Mouse (Mus musculus): Measurements from ENCODE around the gene Gm21985. TPM values are rescaled to one million over a fixed set of nuclear protein-coding genes. Genes with fewer than 3 reads are reported as not detected.
"Not testable (repeated sequence)": the region's sequence is repeated elsewhere in the genome, so short reads cannot be mapped to it uniquely, and the experiment has no call there.

The Gm21985 gene
- polyA plus RNA-seq, 1 experiment, result not detected

DNA sequence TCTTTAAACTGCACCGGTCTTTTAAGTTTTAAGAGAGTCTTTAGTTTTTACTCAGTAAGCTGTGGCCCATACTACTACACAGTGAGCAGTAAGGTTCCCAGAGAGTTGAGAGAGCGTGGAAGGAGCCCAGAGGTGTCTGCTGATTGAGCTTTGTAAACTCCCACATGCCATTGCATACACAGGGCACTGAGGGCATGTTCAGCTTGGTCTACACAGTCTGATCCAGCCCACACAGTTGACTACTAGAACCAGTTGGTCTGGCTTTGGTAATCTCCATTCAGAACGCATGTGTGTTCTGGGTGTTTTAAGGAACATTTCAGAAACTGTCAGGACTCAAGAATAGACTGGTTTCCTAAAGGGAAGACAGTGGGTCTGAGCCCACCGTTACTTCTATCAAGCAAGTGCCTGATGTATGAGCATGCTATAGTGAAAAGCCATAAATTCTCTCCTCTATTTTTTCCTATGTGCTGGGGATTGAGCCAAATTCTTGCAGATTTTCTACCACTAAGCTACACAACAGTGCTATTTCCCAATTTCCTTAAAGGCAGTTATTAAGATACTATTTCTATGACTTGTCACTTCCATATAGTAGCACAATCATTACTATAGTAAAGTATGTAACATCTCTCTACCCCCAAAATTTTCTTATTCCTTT is 125.4 kb downstream of the Gm21985 start:
- H3K4me3 ChIP-seq (ENCODE audit: low read depth, low read length), result no peak overlapping the region
- H3K4me1 ChIP-seq (ENCODE audit: control insufficient read depth, insufficient read depth, insufficient read length, low read length), result peaks cover under 1% of the 10 kb centered on the region; the same call in 1 of the 2 replicates
- H3K27me3 ChIP-seq (ENCODE audit: control insufficient read depth, insufficient read depth, low read length), result no peaks in the 10 kb centered on the region
- WGBS, result 88% methylated on average over 4 of the region's 4 CpGs
- H3K27ac ChIP-seq (ENCODE audit: insufficient read depth, low read depth, low read length), result no peak overlapping the region
- H3K36me3 ChIP-seq (ENCODE audit: control insufficient read depth, insufficient read depth, low read length), result no peaks in the 10 kb centered on the region
- no peak for TF ChIP-seq CTCF (IDR thresholded peaks at IDR 0.05; ENCODE audit: extremely low read depth, insufficient read length, insufficient replicate concordance, low read depth, low read length)
- TF ChIP-seq POLR2A (IDR thresholded peaks at IDR 0.05; ENCODE audit: low read depth, low read length), result no peak

DNA sequence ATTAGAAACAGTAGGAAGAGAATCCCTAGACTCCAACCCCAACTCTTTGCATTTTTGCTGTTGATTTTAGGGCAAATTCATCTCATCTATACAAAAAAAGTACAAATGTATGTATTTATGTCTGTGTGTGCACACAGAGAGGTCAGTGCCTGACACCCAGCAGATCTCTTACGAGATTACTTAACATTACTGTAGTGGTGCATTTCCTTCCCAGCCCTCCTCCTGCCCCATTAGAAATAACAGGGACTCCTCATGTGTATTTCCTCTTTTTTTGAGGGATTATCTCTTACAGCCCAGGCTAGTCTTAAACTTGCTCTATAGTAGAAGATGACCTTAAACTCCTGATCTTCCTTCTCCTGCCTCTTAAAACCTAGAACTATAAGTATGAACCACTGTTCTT is 126.6 kb downstream of the Gm21985 start:
- 76% methylated on average over 1 of the region's 1 CpGs for WGBS

DNA sequence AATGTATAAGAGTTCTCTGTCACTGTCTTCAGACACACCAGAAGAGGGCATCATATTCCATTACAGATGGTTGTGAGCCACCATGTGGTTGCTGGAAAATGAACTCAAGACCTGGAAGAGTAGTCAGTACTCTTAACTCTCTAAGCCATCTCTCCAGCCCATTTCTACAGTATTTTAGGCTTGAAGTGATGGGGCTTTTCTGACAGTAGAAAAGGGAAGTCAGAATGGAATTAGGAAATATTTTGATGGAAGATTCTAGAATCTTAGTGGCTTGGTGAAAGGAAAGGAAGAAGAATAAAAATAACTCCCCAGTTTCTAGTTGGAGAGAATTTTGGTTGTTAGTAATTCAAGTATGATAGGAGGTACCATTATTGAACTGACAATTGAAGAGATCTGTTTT is 127.8 kb downstream of the Gm21985 start:
- H3K4me3 ChIP-seq (ENCODE audit: low read depth, low read length), result no peak overlapping the region
- TF ChIP-seq POLR2A (IDR thresholded peaks at IDR 0.05; ENCODE audit: low read depth, low read length) (no peak), CTCF (IDR thresholded peaks at IDR 0.05; ENCODE audit: extremely low read depth, insufficient read length, insufficient replicate concordance, low read depth, low read length) (no peak)
- H3K4me1 ChIP-seq (ENCODE audit: control insufficient read depth, insufficient read depth, insufficient read length, low read length), result peaks cover 3% of the 10 kb centered on the region; the same call in 1 of the 2 replicates
- no peaks in the 10 kb centered on the region for H3K27me3 ChIP-seq (ENCODE audit: control insufficient read depth, insufficient read depth, low read length)
- H3K36me3 ChIP-seq (ENCODE audit: control insufficient read depth, insufficient read depth, low read length), result no peaks in the 10 kb centered on the region
- no peak overlapping the region for H3K27ac ChIP-seq (ENCODE audit: insufficient read depth, low read depth, low read length)

More for the DNA sequence above, 126.6 kb downstream of the Gm21985 start:
- no peaks in the 10 kb centered on the region for H3K27me3 ChIP-seq (ENCODE audit: control insufficient read depth, insufficient read depth, low read length)
- no peak overlapping the region for H3K4me3 ChIP-seq (ENCODE audit: low read depth, low read length)
- TF ChIP-seq CTCF (IDR thresholded peaks at IDR 0.05; ENCODE audit: extremely low read depth, insufficient read length, insufficient replicate concordance, low read depth, low read length), result no peak
- H3K27ac ChIP-seq (ENCODE audit: insufficient read depth, low read depth, low read length), result no peak overlapping the region
- no peaks in the 10 kb centered on the region for H3K36me3 ChIP-seq (ENCODE audit: control insufficient read depth, insufficient read depth, low read length)
- H3K4me1 ChIP-seq (ENCODE audit: control insufficient read depth, insufficient read depth, insufficient read length, low read length), result peaks cover 3% of the 10 kb centered on the region; the same call in 1 of the 2 replicates

DNA sequence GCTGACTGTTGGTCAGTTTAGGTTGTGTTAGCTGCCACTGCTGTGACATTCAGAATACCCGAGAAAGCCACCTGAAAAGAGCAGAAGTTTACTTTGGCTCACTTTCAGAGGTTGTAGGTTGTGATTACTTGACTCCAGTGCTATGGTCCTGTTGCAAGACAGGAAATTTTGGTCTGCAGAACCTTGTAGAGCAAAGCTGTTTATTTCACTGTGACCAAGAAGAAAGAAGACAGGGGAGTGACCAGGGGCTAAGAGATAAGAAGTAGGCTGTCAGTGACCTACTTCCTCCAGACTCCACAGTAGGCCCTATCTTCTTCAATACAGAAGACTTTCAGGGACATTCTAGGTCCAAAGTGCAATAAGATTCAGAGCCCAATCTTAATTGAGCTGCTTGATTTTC is 130.5 kb downstream of the Gm21985 start:
- no peak for TF ChIP-seq CTCF (IDR thresholded peaks at IDR 0.05; ENCODE audit: extremely low read depth, insufficient read length, insufficient replicate concordance, low read depth, low read length)
- TF ChIP-seq POLR2A (IDR thresholded peaks at IDR 0.05; ENCODE audit: low read depth, low read length), result no peak
- H3K27ac ChIP-seq (ENCODE audit: insufficient read depth, low read depth, low read length), result no peak overlapping the region
- 12% methylated on average over 1 of the region's 1 CpGs for WGBS
- H3K27me3 ChIP-seq (ENCODE audit: control insufficient read depth, insufficient read depth, low read length), result no peaks in the 10 kb centered on the region
- H3K4me3 ChIP-seq (ENCODE audit: low read depth, low read length), result no peak overlapping the region
- H3K36me3 ChIP-seq (ENCODE audit: control insufficient read depth, insufficient read depth, low read length), result no peaks in the 10 kb centered on the region
- H3K4me1 ChIP-seq (ENCODE audit: control insufficient read depth, insufficient read depth, insufficient read length, low read length), result peaks cover 3% of the 10 kb centered on the region; the same call in 1 of the 2 replicates

DNA sequence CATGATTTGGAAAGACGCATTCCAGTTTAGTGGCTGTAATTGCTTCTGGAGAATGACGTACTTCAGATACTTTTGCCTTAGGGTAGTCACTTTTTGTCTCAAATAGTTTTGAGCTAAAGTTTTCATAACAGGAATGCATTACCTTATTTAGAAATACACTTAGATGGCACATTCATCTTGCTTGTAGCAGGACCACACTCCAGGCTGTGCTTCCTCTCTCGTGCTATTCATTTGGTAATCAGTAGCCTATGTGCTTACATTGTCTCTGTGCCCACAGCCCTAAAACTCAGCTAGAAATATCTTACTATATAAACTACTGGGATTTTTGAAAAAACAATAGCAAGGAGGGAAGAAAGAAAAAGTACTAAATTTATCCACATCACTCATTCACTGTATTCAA is 140.9 kb downstream of the Gm21985 start:
- Histone ChIP-seq H3K27ac (ENCODE audit: insufficient read depth, low read depth, low read length) (no peak overlapping the region), H3K4me1 (ENCODE audit: control insufficient read depth, insufficient read depth, insufficient read length, low read length) (no peaks in the 10 kb centered on the region), H3K4me3 (ENCODE audit: low read depth, low read length) (no peak overlapping the region), H3K36me3 (ENCODE audit: control insufficient read depth, insufficient read depth, low read length) (peaks cover 18% of the 10 kb centered on the region), H3K27me3 (ENCODE audit: control insufficient read depth, insufficient read depth, low read length) (no peaks in the 10 kb centered on the region)
- no peak for TF ChIP-seq CTCF (IDR thresholded peaks at IDR 0.05; ENCODE audit: extremely low read depth, insufficient read length, insufficient replicate concordance, low read depth, low read length)
- TF ChIP-seq POLR2A (IDR thresholded peaks at IDR 0.05; ENCODE audit: low read depth, low read length), result no peak
- WGBS, result 87% methylated on average over 3 of the region's 3 CpGs

DNA sequence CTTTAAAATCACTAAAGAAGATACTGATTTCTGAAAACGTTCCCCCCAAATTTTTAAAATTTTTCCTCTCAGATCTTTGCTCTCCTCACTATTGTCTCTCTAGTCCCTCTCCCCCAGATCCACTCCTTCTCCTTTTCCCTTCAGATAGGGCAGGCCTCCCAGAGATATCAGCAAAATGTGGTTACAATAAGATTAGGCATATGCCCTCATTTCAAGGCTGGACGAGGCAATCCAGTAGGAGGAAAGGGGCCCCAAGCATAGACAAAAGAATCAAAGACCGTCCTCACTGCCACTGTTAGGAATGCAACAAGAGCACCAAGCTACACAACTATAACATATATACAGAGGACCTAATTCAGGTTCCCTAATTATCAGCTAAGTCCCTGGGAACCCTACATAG is 159.2 kb downstream of the Gm21985 start:
- Histone ChIP-seq H3K4me3 (ENCODE audit: low read depth, low read length) (no peak overlapping the region), H3K27ac (ENCODE audit: insufficient read depth, low read depth, low read length) (no peak overlapping the region), H3K4me1 (ENCODE audit: control insufficient read depth, insufficient read depth, insufficient read length, low read length) (no peaks in the 10 kb centered on the region), H3K36me3 (ENCODE audit: control insufficient read depth, insufficient read depth, low read length) (no peaks in the 10 kb centered on the region), H3K27me3 (ENCODE audit: control insufficient read depth, insufficient read depth, low read length) (no peaks in the 10 kb centered on the region)
- 52% methylated on average over 3 of the region's 3 CpGs for WGBS
- TF ChIP-seq POLR2A (IDR thresholded peaks at IDR 0.05; ENCODE audit: low read depth, low read length), result no peak
- no peak for TF ChIP-seq CTCF (IDR thresholded peaks at IDR 0.05; ENCODE audit: extremely low read depth, insufficient read length, insufficient replicate concordance, low read depth, low read length)

DNA sequence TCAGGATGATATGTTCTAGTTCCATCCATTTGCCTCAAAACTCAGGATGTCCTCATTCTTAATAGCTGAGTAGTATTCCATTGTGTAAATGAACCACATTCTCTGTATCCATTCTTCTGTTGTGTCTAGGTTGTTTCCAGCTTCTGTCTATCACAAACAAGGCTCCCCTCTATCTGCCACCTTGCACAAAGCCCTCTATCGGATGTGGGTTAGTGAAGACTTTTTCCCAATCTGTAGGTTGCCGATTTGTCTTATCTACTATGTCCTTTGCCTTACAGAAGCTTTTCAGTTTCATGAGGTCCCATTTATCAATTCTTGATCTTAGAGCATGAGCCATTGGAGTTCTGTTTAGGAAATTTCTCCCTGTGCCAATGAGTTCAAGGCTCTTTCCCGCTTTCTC is 162.4 kb downstream of the Gm21985 start:
- WGBS, result 82% methylated on average over 3 of the region's 3 CpGs
- H3K4me3 ChIP-seq (ENCODE audit: low read depth, low read length); H3K27ac ChIP-seq (ENCODE audit: insufficient read depth, low read depth, low read length); H3K36me3 ChIP-seq (ENCODE audit: control insufficient read depth, insufficient read depth, low read length); H3K4me1 ChIP-seq (ENCODE audit: control insufficient read depth, insufficient read depth, insufficient read length, low read length); H3K27me3 ChIP-seq (ENCODE audit: control insufficient read depth, insufficient read depth, low read length): not testable (repeated sequence)
